Mouse (Mus musculus) splenic B cell, adult 2 months (primary cell): ENCODE data around the gene Mycl.
"Not testable (repeated sequence)": the region's sequence is repeated elsewhere in the genome, so short reads cannot be mapped to it uniquely, and the experiment has no call there.

Experiments used
- DNase-seq: peaks from one replicate; pipeline ENCODE4 v3.0.0-alpha.2; 2011; ENCODE audit warnings: low read depth, low spot score
- H3K27me3 ChIP-seq: 2 replicates; pipeline ENCODE4 v1.6.1; 2012; ENCODE audit warnings: mild to moderate bottlenecking, low read length, moderate library complexity, mixed read lengths; ENCODE audit not compliant: control insufficient read depth, poor library complexity, insufficient read depth, severe bottlenecking
- H3K36me3 ChIP-seq: 2 replicates; pipeline ENCODE4 v1.6.1; 2012; ENCODE audit warnings: mild to moderate bottlenecking, low read length, moderate library complexity, mixed read lengths; ENCODE audit not compliant: control insufficient read depth, poor library complexity, insufficient read depth, severe bottlenecking

Mycl gene

DNA sequence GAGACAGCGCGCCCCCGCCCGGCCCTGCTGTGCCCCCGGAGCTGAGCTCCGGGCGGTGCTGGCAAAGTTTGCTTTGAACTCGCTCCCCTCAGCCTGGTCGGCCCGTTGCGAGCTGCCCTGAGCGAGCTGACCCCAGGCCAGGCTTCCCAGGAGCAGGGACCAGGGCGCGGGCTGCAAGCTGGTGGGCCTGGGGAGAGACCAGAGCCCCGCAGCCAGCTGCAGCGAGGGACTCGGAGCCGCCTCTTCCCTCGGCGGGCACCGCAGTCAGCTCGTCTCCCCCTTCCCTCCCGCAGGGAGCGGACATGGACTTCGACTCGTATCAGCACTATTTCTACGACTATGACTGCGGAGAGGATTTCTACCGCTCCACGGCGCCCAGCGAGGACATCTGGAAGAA lies 767 bp downstream of the Mycl start:
- no peak for DNase-seq
- H3K36me3 ChIP-seq = no peaks in the 10 kb centered on the region
- peaks cover 1% of the 10 kb centered on the region for H3K27me3 ChIP-seq

DNA sequence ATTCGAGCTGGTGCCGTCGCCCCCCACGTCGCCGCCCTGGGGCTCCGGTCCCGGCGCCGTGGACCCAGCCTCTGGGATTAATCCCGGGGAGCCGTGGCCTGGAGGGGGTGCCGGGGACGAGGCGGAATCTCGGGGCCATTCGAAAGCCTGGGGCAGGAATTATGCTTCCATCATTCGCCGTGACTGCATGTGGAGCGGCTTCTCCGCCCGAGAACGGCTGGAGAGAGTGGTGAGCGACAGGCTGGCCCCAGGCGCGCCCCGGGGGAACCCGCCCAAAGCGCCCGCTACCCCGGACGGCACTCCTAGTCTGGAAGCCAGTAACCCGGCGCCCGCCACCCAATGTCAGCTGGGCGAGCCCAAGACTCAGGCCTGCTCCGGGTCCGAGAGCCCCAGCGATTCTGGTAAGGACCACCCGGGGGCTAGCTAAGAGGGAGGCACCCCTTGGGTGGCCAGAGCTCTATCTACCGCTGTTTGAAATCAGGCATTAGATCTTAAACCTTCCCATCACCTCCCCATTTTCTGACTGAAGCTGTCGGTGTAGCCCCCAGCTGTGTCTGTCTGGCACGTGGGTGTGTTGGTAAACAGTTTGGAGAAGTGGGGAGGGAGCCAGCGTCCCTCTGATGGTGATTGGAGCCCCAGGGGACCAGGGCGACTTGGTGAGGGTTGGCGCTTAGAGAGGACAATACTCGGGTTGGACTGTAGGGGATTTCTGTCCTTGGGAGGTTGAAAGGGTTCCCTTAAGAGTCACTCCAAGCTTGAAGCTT lies 1.3 kb downstream of the Mycl start:
- DNase-seq = peak; percentile 74
- no peaks in the 10 kb centered on the region for H3K36me3 ChIP-seq
- H3K27me3 ChIP-seq = peaks cover 1% of the 10 kb centered on the region

DNA sequence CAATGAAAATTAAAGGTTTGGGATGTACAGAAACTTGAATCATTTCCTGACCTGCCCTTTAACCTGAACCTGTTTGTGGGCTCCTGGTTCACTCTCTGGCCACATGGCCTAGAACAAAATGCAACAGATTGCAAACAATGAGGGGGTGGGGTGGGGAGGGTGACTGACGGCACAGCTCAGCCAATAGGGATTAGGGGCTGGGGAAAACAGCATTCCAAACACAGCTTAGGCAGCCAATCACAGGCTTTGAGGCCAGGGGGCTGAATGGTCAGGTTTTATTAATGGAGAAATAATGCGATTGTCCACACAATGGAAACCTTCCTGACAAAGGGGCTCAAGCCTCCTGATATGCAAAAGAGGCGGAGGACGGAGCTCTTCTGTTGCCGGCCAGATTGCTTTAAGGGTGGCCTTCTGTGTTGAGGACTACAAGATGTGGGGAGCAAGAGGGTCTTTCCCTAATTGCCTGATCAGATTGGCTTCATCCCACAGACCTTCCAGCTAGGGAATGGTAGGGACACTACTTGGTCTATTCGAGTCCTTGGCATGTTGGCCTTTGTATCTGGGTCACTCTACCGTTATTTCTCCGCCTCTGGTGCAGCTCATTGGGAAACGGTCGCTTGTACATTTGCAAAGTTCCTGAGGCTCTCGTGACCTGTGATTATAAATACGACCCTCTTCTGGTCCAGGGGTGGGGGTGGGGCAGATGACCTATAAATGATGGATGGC lies 3.2 kb downstream of the Mycl start:
- H3K27me3 ChIP-seq = peaks cover 1% of the 10 kb centered on the region
- H3K36me3 ChIP-seq = no peaks in the 10 kb centered on the region
- no peak for DNase-seq

DNA sequence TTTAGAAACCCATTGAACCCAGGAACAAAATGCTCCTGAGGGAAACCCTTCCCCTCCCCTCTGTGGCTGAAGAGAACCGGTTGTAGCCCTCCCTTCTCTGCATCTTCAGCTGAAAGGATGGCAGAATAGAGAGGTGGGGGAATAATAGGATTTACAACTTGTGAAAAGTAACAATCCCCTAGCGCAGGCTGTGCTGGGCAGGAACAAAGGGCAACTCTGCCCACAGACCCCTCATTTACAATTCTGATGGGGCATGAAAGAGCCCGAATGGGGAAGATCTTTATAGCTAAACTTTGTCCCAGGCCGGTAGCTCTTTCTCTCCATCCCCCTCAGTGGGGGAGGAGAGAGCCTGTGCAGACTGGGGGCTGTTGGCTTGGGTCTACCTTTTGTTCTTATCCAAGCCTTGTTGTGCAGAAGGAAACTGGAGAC lies 3.8 kb downstream of the Mycl start:
- DNase-seq = no peak
- H3K27me3 ChIP-seq = peaks cover 1% of the 10 kb centered on the region

DNA sequence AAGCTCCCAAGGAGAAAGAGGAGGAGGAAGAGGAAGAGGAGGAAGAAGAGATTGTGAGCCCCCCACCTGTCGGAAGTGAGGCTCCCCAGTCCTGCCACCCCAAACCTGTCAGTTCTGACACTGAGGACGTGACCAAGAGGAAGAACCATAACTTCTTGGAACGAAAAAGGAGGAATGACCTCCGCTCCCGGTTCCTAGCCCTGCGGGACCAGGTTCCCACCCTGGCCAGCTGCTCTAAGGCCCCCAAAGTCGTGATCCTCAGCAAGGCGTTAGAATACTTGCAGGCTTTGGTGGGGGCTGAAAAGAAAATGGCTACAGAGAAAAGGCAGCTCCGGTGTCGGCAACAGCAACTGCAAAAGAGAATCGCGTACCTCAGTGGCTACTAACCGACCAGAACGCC lies 4.7 kb downstream of the Mycl start:
- no peak for DNase-seq
- no peaks in the 10 kb centered on the region for H3K36me3 ChIP-seq

More for the DNA sequence above, 3.8 kb downstream of the Mycl start:
- H3K36me3 ChIP-seq = no peaks in the 10 kb centered on the region

DNA sequence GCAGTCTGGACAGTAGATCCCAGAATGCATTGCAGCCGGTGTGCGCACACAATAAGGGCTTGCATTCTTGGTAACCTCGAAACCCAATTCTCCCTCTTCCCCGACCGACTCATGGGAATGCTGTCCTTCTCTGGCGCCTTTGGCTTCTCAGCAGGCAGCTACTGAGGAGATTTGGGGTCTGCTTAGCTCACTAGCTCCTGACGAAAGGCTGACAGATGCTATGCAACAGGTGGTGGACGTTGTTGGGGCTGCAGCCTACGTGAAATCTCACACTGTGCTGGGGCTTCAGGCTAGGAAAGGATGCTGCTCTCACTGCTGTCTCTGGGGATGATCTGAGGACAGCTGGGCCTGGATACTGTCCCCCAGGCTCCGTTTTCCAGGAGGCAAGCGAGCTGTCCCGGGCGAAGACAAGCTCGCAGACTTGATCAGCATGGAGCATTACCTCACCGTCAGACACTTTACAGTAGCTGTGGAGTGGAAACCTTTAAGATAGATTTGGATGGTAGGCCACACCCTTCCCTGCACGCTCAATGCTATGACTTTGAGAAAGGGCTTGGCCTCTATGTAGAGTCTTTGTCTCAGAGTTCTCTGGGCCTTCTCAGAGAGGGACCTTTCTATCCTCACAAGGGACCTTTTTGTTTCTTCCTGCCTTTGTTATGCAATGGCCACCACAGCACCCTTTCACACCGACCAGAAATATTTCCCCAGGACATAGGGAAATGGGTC lies 5.3 kb downstream of the Mycl start:
- Histone ChIP-seq H3K36me3 (no peaks in the 10 kb centered on the region), H3K27me3 (peaks cover 1% of the 10 kb centered on the region)
- DNase-seq = no peak

More for the DNA sequence above, 4.7 kb downstream of the Mycl start:
- H3K27me3 ChIP-seq = peaks cover 1% of the 10 kb centered on the region

DNA sequence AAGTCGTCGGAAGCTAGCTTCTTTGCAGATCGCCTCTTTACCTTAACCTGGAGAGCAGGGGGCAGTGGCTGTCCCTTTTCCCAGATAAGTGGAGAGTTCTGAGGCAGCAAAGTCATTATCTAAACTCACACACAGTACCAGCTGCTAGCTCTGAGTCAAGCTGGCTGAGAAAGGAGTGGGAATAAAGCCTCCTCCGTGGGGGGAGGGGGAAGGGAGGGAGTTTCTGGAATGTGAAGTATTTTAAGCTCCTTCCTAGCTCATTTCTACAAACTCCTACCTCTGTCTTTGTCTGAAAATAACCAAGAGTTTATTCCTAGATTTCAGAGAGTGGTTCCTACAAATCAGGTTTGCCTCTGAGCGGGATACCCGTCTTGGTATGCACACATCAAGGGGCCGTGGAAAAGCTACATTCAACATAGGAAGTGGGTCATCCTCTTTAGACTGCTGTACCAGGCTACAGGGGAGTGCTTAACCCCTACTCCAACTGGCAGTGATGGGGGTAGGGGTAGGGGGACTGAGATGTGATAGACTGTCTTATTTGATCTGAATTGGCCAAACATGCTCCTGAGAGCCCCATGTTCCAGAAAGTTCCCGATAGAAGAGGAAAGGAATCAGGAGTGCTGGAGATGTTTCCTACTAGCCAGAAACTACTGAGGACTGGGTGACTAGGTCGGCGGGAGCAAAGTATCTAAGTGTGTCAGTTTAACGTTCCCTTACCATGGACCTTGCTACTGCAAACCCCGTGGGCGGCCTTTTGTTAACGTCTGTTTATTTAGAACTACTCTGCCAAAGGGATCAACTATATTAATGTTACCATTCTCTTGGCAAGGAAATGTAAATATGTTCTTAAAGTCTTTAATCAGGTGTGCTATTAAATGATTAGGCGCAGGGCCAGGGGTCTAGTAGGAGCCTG lies 9.9 kb downstream of the Mycl start:
- no peak for DNase-seq
- Histone ChIP-seq H3K36me3 (no peaks in the 10 kb centered on the region), H3K27me3 (no peaks in the 10 kb centered on the region)

DNA sequence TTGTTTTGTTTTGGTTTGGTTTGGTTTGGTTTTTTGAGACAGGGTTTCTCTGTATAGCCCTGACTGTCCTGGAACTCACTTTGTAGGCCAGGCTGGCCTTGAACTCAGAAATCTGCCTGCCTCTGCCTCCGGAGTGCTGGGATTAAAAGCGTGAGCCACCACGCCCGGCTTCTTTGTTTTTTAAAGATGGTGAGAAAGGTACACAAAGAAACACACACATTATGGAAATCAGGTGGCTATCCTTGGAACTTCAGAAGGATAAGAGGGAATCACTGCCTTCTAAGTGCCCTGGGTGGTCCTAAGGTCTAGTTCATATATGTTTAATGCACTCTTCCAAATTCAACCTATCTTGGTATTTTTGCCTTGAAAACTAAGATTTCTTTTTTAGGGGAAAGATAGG lies 17.0 kb downstream of the Mycl start:
- not testable (repeated sequence) for H3K36me3 ChIP-seq, H3K27me3 ChIP-seq, DNase-seq

DNA sequence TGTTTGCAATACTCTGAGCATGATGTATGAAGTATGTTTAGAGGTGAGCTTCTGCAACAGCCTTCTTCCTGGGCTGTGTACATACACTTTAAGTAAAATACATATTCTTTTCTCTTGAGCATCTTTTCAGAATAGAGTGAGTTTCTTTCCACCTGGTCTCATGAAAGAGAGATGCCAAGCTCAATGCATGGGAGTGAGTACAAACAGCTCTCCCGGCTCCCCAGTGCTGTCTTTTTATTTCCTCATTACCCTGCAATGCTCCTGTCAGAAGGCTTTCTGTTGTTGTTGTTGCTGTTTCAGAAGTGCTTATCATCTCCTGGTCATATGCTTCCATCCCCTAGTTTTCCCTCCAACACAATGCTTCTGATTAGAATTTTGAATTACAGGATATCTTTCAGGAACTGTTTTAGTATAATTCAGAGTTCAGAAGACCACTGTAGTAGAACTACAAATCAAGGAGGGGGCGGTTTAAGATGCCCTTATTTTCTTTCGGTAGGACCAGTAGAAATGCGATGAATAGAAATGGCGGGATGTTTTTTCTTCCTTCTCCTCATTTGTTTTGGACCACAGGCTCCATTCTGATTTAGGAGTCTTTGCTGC lies 18.0 kb downstream of the Mycl start:
- no peaks in the 10 kb centered on the region for H3K36me3 ChIP-seq
- no peaks in the 10 kb centered on the region for H3K27me3 ChIP-seq
- no peak for DNase-seq

DNA sequence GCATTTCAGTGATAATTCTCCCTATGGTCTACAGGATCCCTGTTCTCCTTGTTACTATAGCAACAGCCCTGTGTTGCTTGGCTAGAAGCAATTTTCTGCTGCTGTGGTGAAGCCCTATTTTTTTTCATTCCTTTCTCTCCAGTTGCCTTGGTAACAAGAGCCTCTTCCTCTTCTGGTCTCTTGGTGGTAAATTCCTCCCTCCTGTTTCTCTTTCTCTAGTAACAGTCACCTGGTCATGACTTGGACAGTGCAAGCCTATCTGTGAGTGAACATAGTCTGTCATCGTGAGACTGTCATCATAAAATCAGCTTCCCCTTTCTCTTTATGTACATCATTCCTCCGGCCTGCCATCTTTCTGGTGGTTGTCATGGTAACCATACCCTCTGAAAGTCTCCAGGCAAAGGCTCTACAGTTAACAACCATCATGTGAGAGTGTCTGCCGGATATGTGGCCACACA lies 18.5 kb downstream of the Mycl start:
- peak; percentile 85 for DNase-seq
- Histone ChIP-seq H3K36me3 (no peaks in the 10 kb centered on the region), H3K27me3 (no peaks in the 10 kb centered on the region)

DNA sequence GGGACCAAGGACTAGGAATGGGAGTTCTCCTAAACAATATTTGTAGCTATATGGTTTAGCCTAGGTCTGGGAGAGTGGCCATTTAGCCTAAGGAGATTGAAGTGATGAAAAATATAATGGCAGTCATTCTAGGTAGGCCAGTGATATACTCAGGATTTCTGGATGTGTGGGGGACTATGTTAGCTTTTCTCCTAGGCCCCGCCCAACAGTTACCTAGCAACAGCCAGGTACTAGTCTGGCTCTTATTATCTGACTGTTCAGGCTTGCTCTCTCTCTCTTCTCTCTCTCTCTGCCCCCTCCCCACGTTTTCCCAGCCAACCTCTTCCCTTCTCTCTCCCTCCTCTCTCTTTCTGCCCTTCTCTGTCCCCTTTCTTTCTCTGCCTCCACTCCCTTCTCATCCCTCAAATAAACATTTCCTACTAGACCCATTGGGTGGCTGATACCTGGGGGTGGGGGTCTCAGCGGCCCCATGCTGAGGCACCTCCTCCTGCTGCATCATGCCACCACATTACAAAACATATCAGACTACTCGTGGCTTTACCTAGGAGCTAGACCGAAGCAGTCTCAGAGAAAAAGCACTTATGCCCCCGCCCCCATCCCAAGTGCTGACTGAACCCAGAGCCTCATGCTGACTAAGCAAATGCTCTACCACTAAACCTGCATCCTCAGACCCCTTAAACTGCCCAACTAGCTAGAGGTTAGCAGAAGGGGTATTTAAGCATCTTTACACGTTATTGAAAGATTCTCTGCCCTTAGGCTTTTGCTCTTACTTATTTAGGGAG lies 19.2 kb downstream of the Mycl start:
- H3K36me3 ChIP-seq = no peaks in the 10 kb centered on the region
- no peaks in the 10 kb centered on the region for H3K27me3 ChIP-seq
- DNase-seq = no peak

DNA sequence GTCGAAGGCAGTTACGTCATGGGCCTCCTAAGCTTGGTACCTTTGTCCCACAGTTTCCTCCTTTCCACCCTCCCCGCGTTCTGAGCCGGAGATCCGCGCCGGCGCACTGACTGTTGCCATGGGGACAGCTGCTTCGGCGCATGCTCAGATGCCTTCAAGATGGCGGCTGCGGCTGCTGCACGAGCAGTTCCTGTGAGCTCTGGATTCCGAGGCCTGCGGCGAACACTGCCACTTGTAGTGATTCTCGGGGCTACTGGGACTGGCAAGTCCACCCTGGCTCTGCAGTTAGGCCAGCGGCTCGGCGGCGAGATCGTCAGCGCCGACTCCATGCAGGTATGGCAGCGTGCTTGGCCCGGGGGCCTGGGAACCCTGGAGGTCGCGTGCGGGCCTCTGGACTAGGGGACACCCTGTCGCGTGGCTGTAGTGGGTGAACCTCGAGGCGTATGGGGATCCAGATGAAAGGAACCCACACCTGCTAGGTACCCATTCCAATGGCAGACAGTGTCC lies 21.1 kb downstream of the Mycl start, which contains the start of gene Trit1:
Gene Trit1, plus strand, starts transcription at position 147 of the 507 bp plus-strand sequence.
- DNase-seq = peak; percentile 98
- Histone ChIP-seq H3K36me3 (no peaks in the 10 kb centered on the region; the same call in 1 of the 2 replicates), H3K27me3 (no peaks in the 10 kb centered on the region)

DNA sequence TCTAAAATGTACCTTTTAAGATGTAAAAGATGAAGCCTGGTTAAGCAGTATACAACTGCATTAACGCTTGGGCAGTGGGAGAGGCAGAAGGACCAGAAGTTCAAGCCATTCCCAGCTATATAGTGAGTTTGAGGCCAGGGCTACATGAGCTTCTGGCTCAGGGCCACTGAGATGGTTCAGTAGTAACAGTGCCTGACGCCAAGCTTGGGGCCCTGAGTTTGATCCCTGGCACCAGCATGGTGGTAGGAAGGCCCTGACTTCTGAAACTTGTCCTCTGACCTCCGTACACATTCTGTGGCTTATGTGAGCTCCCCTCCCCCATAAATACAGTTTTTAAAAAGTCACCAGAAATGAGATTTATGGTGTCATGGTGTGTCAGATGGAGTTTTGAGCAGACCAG lies 26.1 kb downstream of the Mycl start:
- DNase-seq = no peak
- no peaks in the 10 kb centered on the region for H3K27me3 ChIP-seq
- H3K36me3 ChIP-seq = peaks cover 1% of the 10 kb centered on the region; the same call in 1 of the 2 replicates
